10 mouse cellular contexts compared by ENCODE assay signal in genomic region chr14:54423406-54423805, GRCm38 (mm10). TPM values are rescaled to one million over a fixed set of nuclear protein-coding genes. Genes with fewer than 3 reads are reported as not detected.
A peak's percentile ranks its signal among the peaks of the same experiment; 100 is the strongest.
DNase-seq lines count a peak whose midpoint lies in the region; ATAC-seq and TF ChIP-seq lines count a peak whose summit lies in the region.
"Had no signal": no experiment of that assay in that cellular context is flagged by ENCODE, and none has a peak within 500 bp of the region (broad histone marks: within the 10 kb centered on the region; RNA-seq: fewer than 3 reads in every experiment).

No protein-coding gene starts in this region.

- peaks cover 4% of the 10 kb centered on the region; the same call in 1 of the 2 replicates for H3K4me1 ChIP-seq in kidney, adult 2 months (ENCODE audit: control insufficient read depth, insufficient read depth, low read length)
- peaks cover 0 to 7% of the 10 kb centered on the region in 2 experiments; a peak in 3 of 4 replicates for H3K4me1 ChIP-seq in ES-E14 (ENCODE audit: control insufficient read depth in 2 of 2, insufficient read depth in 2 of 2, low read length in 2 of 2, poor library complexity in 1 of 2)
- H3K4me1 ChIP-seq in liver, embryonic 15.5 days (replicated peaks) = peaks cover 45% of the 10 kb centered on the region
- H3K4me1 ChIP-seq: stomach, embryonic 15.5 days had no signal

- no peak for ATAC-seq in liver, embryonic 15.5 days (ENCODE audit: insufficient read depth)

- H3K9ac ChIP-seq in ES-E14 (ENCODE audit: insufficient read depth, low read depth, low read length, poor library complexity, severe bottlenecking) = no peak overlapping the region
- no peak overlapping the region for H3K9ac ChIP-seq in liver, embryonic 15.5 days
- H3K9ac ChIP-seq: neural tube, embryonic 12.5 days; stomach, embryonic 15.5 days had no signal

- no peak overlapping the region for H3K4me2 ChIP-seq in liver, embryonic 15.5 days
- H3K4me2 ChIP-seq: neural tube, embryonic 12.5 days; stomach, embryonic 15.5 days had no signal

- 48% methylated on average over 5 of the region's 5 CpGs for WGBS in kidney, adult 2 months
- WGBS in liver, embryonic 15.5 days (ENCODE audit: insufficient replicate concordance) = 38% methylated on average over 5 of the region's 5 CpGs

- H3K36me3 ChIP-seq in kidney, adult 2 months (ENCODE audit: control insufficient read depth, insufficient read depth, low read length) = no peaks in the 10 kb centered on the region
- H3K36me3 ChIP-seq in ES-E14 (ENCODE audit: control insufficient read depth, insufficient read depth, low read length, poor library complexity, severe bottlenecking) = no peaks in the 10 kb centered on the region
- no peaks in the 10 kb centered on the region for H3K36me3 ChIP-seq in liver, embryonic 15.5 days (replicated peaks)
- H3K36me3 ChIP-seq: neural tube, embryonic 12.5 days; stomach, embryonic 15.5 days had no signal

- in situ Hi-C loops in ES-E14 (cut with MboI; ENCODE audit: low sequenced_read_pairs in 2 of 2, unreplicated experiment in 2 of 2) = no loop called here

- no peak overlapping the region for H3K4me3 ChIP-seq in kidney, adult 2 months (ENCODE audit: insufficient read depth, low read depth, low read length)
- no peak overlapping the region for H3K4me3 ChIP-seq in ES-E14 (ENCODE audit: insufficient read depth in 1 of 2, low read depth in 1 of 2, low read length in 2 of 2, poor library complexity in 1 of 2, severe bottlenecking in 1 of 2)
- no peak overlapping the region for H3K4me3 ChIP-seq in liver, embryonic 15.5 days (replicated peaks)
- H3K4me3 ChIP-seq: erythroblast, embryonic 14.5 days; neural tube, embryonic 12.5 days; stomach, embryonic 15.5 days had no signal

- TF ChIP-seq CTCF in kidney, adult 2 months (conservative IDR thresholded peaks at IDR 0.05; ENCODE audit: insufficient read depth, insufficient read length, low read depth, low read length) = peak; percentile 72

- no peaks in the 10 kb centered on the region for H3K27me3 ChIP-seq in kidney, adult 2 months (replicated peaks; ENCODE audit: control insufficient read depth, insufficient read depth, low read length)
- H3K27me3 ChIP-seq in liver, embryonic 15.5 days = no peaks in the 10 kb centered on the region
- H3K27me3 ChIP-seq: neural tube, embryonic 12.5 days; stomach, embryonic 15.5 days had no signal

- TF ChIP-seq POLR2A in kidney, adult 2 months (IDR thresholded peaks at IDR 0.05; ENCODE audit: low read depth, low read length) = no peak

- H3K27ac ChIP-seq in kidney, adult 2 months (ENCODE audit: insufficient read depth, low read depth, low read length) = no peak overlapping the region
- no peak overlapping the region for H3K27ac ChIP-seq in ES-E14 (ENCODE audit: insufficient read depth, low read depth, low read length, poor library complexity, severe bottlenecking)
- H3K27ac ChIP-seq in liver, embryonic 15.5 days (replicated peaks) = peak overlapping the region; percentile 68
- H3K27ac ChIP-seq: neural tube, embryonic 12.5 days; stomach, embryonic 15.5 days had no signal

- peak; percentile 62 for DNase-seq in kidney, adult 2 months
- DNase-seq in kidney, adult 8-10 months = no peak
- peak; percentile 57 to 61 for DNase-seq in B cell, adult 2 months
- no peak for DNase-seq in ES-E14 (ENCODE audit: low read depth, low spot score)
- no peak for DNase-seq in Muller cell, postnatal 12 days (ENCODE audit: inconsistent ontology term)
- no peak for DNase-seq in frontal cortex, postnatal 36 days (ENCODE audit: low spot score in 2 of 2)

- H3K9me3 ChIP-seq in ES-E14 (ENCODE audit: control insufficient read depth, insufficient read depth, low read depth, low read length) = no peaks in the 10 kb centered on the region
- H3K9me3 ChIP-seq in liver, embryonic 15.5 days (replicated peaks) = no peaks in the 10 kb centered on the region
- H3K9me3 ChIP-seq: neural tube, embryonic 12.5 days; stomach, embryonic 15.5 days had no signal

TF ChIP-seq in ES-E14, 5 proteins besides CTCF, POLR2A, EP300 and RAD21:
- 0 out of 2 replicates have a peak, but pooled peaks have one; percentile 41 for TF ChIP-seq ZNF384 (IDR thresholded peaks at IDR 0.05; ENCODE audit: low read depth, low read length)
- no peak for TF ChIP-seq HCFC1 (IDR thresholded peaks at IDR 0.05; ENCODE audit: borderline replicate concordance, insufficient read depth, low read length)
TF ChIP-seq in ES-E14: peak in this region for 1.

RNA-seq across cellular contexts. Expression of gene Mrpl52, which starts 3.3 kb away (rescaled TPM):
- 366 and 425 TPM in 2 replicates for polyA plus RNA-seq in kidney, adult 2 months (2012; rRNA removed)
- 137 and 272 TPM in 2 replicates for total RNA-seq in ES-E14 (2012; rRNA removed)
- 128 and 168 TPM in 2 replicates for polyA plus RNA-seq in liver, embryonic 15.5 days (2015; fragmentation: Nextera tagmentation; extraction: Ambion mirVana)

RNA-seq across cellular contexts. Expression of gene Slc7a7, which starts 5.8 kb away (rescaled TPM):
- polyA plus RNA-seq in kidney, adult 2 months (2012; rRNA removed) = 454 and 464 TPM in 2 replicates
- 93.1 and 310 TPM in 2 replicates for total RNA-seq in ES-E14 (2012; rRNA removed)
- polyA plus RNA-seq in liver, embryonic 15.5 days (2015; fragmentation: Nextera tagmentation; extraction: Ambion mirVana) = 9.9 and 10.5 TPM in 2 replicates

RNA-seq across cellular contexts. Expression of gene Mmp14, which starts 8.0 kb away (rescaled TPM):
- polyA plus RNA-seq in kidney, adult 2 months (2012; rRNA removed) = 37.2 and 42.1 TPM in 2 replicates
- total RNA-seq in ES-E14 (2012; rRNA removed) = 29.8 and 67.3 TPM in 2 replicates
- polyA plus RNA-seq in liver, embryonic 15.5 days (2015; fragmentation: Nextera tagmentation; extraction: Ambion mirVana) = 22.6 and 24.7 TPM in 2 replicates

RNA-seq across cellular contexts. Expression of gene Lrp10, which starts 40.5 kb away (rescaled TPM):
- polyA plus RNA-seq in kidney, adult 2 months (2012; rRNA removed) = 168 and 211 TPM in 2 replicates
- total RNA-seq in ES-E14 (2012; rRNA removed) = 20.8 and 48.1 TPM in 2 replicates
- 21.2 and 23.0 TPM in 2 replicates for polyA plus RNA-seq in liver, embryonic 15.5 days (2015; fragmentation: Nextera tagmentation; extraction: Ambion mirVana)

RNA-seq across cellular contexts. Expression of gene Rem2, which starts 52.5 kb away (rescaled TPM):
- polyA plus RNA-seq in kidney, adult 2 months (2012; rRNA removed) = 0.23 and 0.30 TPM in 2 replicates
- total RNA-seq in ES-E14 (2012; rRNA removed) = 0.85 and 1.4 TPM in 2 replicates
- 0.20 and 0.23 TPM in 2 replicates for polyA plus RNA-seq in liver, embryonic 15.5 days (2015; fragmentation: Nextera tagmentation; extraction: Ambion mirVana)
- polyA plus RNA-seq: erythroblast, embryonic 14.5 days had no signal

Comparison
In these comparisons a context has a peak if more than half of its experiments do, and no peak if none do; other contexts are left out.
1. DNase-seq: peak in kidney, adult 2 months (single experiment) and B cell, adult 2 months (2 of 2); none in kidney, adult 8-10 months (0 of 2), ES-E14 (single experiment), Muller cell, postnatal 12 days (single experiment) and frontal cortex, postnatal 36 days (0 of 2).
2. RNA of gene Slc7a7, which starts 5.8 kb away (polyA plus RNA-seq): 454 to 464 TPM in kidney, adult 2 months; 9.9 to 10.5 TPM in liver, embryonic 15.5 days; every median in the first group is over 10 times any median in the second.